ENCODE assay signal across 19 mouse cellular contexts in the genomic region with DNA sequence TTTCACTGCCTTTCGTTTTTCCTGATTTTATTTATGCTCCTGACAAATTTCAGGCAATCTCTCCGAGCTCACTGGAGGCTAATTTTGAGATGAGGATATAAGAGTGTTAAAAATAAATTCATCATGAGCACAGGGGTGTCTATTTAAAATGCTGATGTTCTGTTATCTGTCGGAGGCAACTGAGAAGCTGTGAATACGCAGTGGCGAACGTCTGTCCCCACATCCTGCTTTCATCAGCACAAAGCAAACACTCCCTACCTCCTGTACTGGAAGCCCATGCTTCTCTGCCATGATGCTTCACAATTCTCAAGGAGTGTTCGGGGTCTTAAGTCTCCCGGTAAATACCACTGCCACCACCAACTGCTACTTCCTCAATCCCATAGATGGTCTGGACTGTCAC.
DNase-seq lines count a peak whose midpoint lies in the region; ATAC-seq and TF ChIP-seq lines count a peak whose summit lies in the region.
"Had no signal": no experiment of that assay in that cellular context is flagged by ENCODE, and none has a peak within 500 bp of the region (broad histone marks: within the 10 kb centered on the region; RNA-seq: fewer than 3 reads in every experiment).

No protein-coding gene starts in this region.

- 0 out of 2 replicates have a peak, but pooled peaks have one; percentile 46 for ATAC-seq in frontal cortex, adult (ENCODE audit: low TSS enrichment)
- ATAC-seq: intestine, embryonic 16.5 days had no signal

- no peak for TF ChIP-seq CTCF in left cerebral cortex, adult 2 months (IDR thresholded peaks at IDR 0.05)
- TF ChIP-seq CTCF in brain, embryonic 14.5 days (IDR thresholded peaks at IDR 0.05; ENCODE audit: borderline replicate concordance, extremely low read depth, insufficient read depth, insufficient read length): no peak
- TF ChIP-seq CTCF in gastrocnemius, adult 2 months (IDR thresholded peaks at IDR 0.05): no peak

- H3K4me3 ChIP-seq in left cerebral cortex, adult 2 months: no peak overlapping the region
- no peak overlapping the region for H3K4me3 ChIP-seq in gastrocnemius, adult 2 months
- H3K4me3 ChIP-seq: embryonic facial prominence, embryonic 13.5 days; heart, embryonic 13.5 days; hindbrain, embryonic 15.5 days had no signal

- no peak for TF ChIP-seq POLR2A in brain, embryonic 14.5 days (IDR thresholded peaks at IDR 0.05; ENCODE audit: borderline replicate concordance, extremely low read depth, insufficient read depth, insufficient read length, poor library complexity, severe bottlenecking)

- H3K27ac ChIP-seq in left cerebral cortex, adult 2 months: peak overlapping the region; percentile 64
- H3K27ac ChIP-seq in gastrocnemius, adult 2 months: no peak overlapping the region
- H3K27ac ChIP-seq: embryonic facial prominence, embryonic 13.5 days; heart, embryonic 13.5 days; hindbrain, embryonic 15.5 days had no signal

- DNase-seq in frontal cortex, postnatal 25 days (ENCODE audit: low spot score in 2 of 2): no peak
- peak in 1 of 2 experiments; percentile 26 for DNase-seq in left cerebral cortex, adult 2 months (ENCODE audit: extremely low spot score in 1 of 2, low spot score in 2 of 2)
- DNase-seq in left cerebral cortex, postnatal 10 days (ENCODE audit: extremely low spot score in 1 of 2, low spot score in 2 of 2): no peak
- DNase-seq in brain, adult 2 months (ENCODE audit: low read depth, low spot score): peak; percentile 71
- DNase-seq in brain, embryonic 14.5 days (ENCODE audit: low read depth): peak; percentile 9
- no peak for DNase-seq in gastrocnemius, adult 2 months
- DNase-seq: adrenal gland, adult 2 months; adrenal gland, postnatal 36 days; cerebellum, adult 11-12 months; cerebellum, adult 9-10 months; cerebellum, postnatal 25 days; gastrocnemius, postnatal 36 days; heart, adult 11 months; heart, postnatal 36 days had no signal

- intact Hi-C loops in left cerebral cortex, adult 2 months (cut with DNase I): no loop called here
- intact Hi-C loops in left cerebral cortex, postnatal 10 days (cut with DNase I): loop anchor here (10.0 kb wide), 1 partner anchor 334 kb away; no protein-coding TSS in a partner anchor
- intact Hi-C loops in gastrocnemius, adult 2 months (cut with DNase I): no loop called here

Comparison
In these comparisons a context has a peak if more than half of its experiments do, and no peak if none do; other contexts are left out.
1. DNase-seq: peak in brain, adult 2 months (single experiment) and brain, embryonic 14.5 days (single experiment); none in frontal cortex, postnatal 25 days (0 of 2), left cerebral cortex, postnatal 10 days (0 of 2) and gastrocnemius, adult 2 months (single experiment).